Mouse (Mus musculus) stomach, embryonic 15.5 days (tissue): Measurements from ENCODE around the gene Gm4303. TPM values are rescaled to one million over a fixed set of nuclear protein-coding genes. Genes with fewer than 3 reads are reported as not detected.
"Not testable (repeated sequence)": the region's sequence is repeated elsewhere in the genome, so short reads cannot be mapped to it uniquely, and the experiment has no call there.

Experiments used
- ATAC-seq: fragments of 200-750 bp; cut with Nextera tagmentation; 2 replicates; pipeline ENCODE4 v1.8.0; 2017; ENCODE audit warnings: low read depth, moderate number of reproducible peaks, moderate TSS enrichment; ENCODE audit not compliant: insufficient read depth, low FRiP score
- H3K27ac ChIP-seq: fragments of 300-500 bp; sonication (generic); 2 replicates; pipeline ENCODE4 v1.5.1; 2015; ENCODE audit warnings: mild to moderate bottlenecking, inconsistent platforms
- H3K27me3 ChIP-seq: fragments of 300-500 bp; sonication (generic); replicated peaks from 2 replicates; pipeline ENCODE4 v1.6.1; 2015; ENCODE audit warnings: inconsistent platforms
- H3K36me3 ChIP-seq: fragments of 300-500 bp; sonication (generic); 2 replicates; pipeline ENCODE4 v1.6.1; 2015; ENCODE audit warnings: inconsistent platforms
- H3K4me1 ChIP-seq: fragments of 300-500 bp; sonication (generic); 2 replicates; pipeline ENCODE4 v1.6.1; 2015; ENCODE audit warnings: inconsistent platforms
- H3K4me2 ChIP-seq: fragments of 300-500 bp; sonication (generic); 2 replicates; pipeline ENCODE4 v1.6.1; 2015; ENCODE audit warnings: mild to moderate bottlenecking, inconsistent platforms
- H3K4me3 ChIP-seq: fragments of 300-500 bp; sonication (generic); replicated peaks from 2 replicates; pipeline ENCODE4 v1.5.1; 2015; ENCODE audit warnings: inconsistent platforms
- H3K9ac ChIP-seq: fragments of 300-500 bp; sonication (generic); 2 replicates; pipeline ENCODE4 v1.6.1; 2015; ENCODE audit warnings: inconsistent platforms
- H3K9me3 ChIP-seq: fragments of 300-500 bp; sonication (generic); 2 replicates; pipeline ENCODE4 v1.6.1; 2016; ENCODE audit warnings: inconsistent platforms
- WGBS: fragments of 180-500 bp; shearing (Covaris S2); methylation state at CpG from one replicate; pipeline ENCODE4 v1.1.7; 2015; 5-methylcytosine and 5-hydroxymethylcytosine counted together
- polyA plus RNA-seq: library from polyadenylated mRNA; unstranded; fragments of >200 nt; fragmentation: Nextera tagmentation; extraction: Ambion mirVana; gene quantifications from 2 replicates; pipeline ENCODE4 v1.2.1, GENCODE M21; 2015

Gm4303 gene
- not detected in 2 replicates for polyA plus RNA-seq

- not testable (repeated sequence) for H3K27ac ChIP-seq, ATAC-seq, H3K4me3 ChIP-seq, H3K36me3 ChIP-seq, H3K9ac ChIP-seq, H3K4me2 ChIP-seq, H3K4me1 ChIP-seq, H3K9me3 ChIP-seq, H3K27me3 ChIP-seq
- no CpG with 5 or more reads among the region's 3 CpGs for WGBS
Observed at GRCm38 (mm10) chr10:100345672-100346071, at the start of gene Gm4303. Gene Gm4303 (plus strand): TSS chr10:100345972.

- no peak for ATAC-seq
- Histone ChIP-seq H3K9me3 (no peaks in the 10 kb centered on the region), H3K4me3 (no peak overlapping the region), H3K4me1 (no peaks in the 10 kb centered on the region), H3K4me2 (no peak overlapping the region), H3K36me3 (no peaks in the 10 kb centered on the region), H3K27ac (no peak overlapping the region), H3K27me3 (no peaks in the 10 kb centered on the region), H3K9ac (no peak overlapping the region)
- WGBS, result 81% methylated on average over 2 of the region's 2 CpGs
Observed at GRCm38 (mm10) chr10:100296105-100296504, 49.7 kb upstream of the Gm4303 start.

GRCm38 (mm10) chr10:100300106-100300505 is 45.7 kb upstream of the Gm4303 start:
- not testable (repeated sequence) for H3K4me1 ChIP-seq, H3K4me2 ChIP-seq, H3K4me3 ChIP-seq, H3K9ac ChIP-seq, H3K27me3 ChIP-seq, H3K27ac ChIP-seq, H3K9me3 ChIP-seq, ATAC-seq, H3K36me3 ChIP-seq

- not testable (repeated sequence) for H3K4me3 ChIP-seq, H3K27me3 ChIP-seq, H3K9me3 ChIP-seq, H3K27ac ChIP-seq, H3K9ac ChIP-seq, ATAC-seq, H3K4me1 ChIP-seq, H3K36me3 ChIP-seq, H3K4me2 ChIP-seq
- WGBS, result no CpG with 5 or more reads among the region's 2 CpGs
Observed at GRCm38 (mm10) chr10:100335376-100335775, 10.4 kb upstream of the Gm4303 start, which contains the start of gene Gm4301. Gene Gm4301 (plus strand): TSS chr10:100335676.

- not testable (repeated sequence) for ATAC-seq, H3K9ac ChIP-seq
- no CpG with 5 or more reads among the region's 3 CpGs for WGBS
Observed at GRCm38 (mm10) chr10:100340536-100340935, 5.2 kb upstream of the Gm4303 start, which contains the start of gene Gm4302. Gene Gm4302 (plus strand): TSS chr10:100340836.

GRCm38 (mm10) chr10:100350793-100351192 is 5.0 kb downstream of the Gm4303 start, which contains the start of gene Gm4305:
Gene Gm4305 (plus strand): TSS chr10:100351093.
- H3K27ac ChIP-seq, H3K36me3 ChIP-seq, H3K4me2 ChIP-seq, ATAC-seq, H3K27me3 ChIP-seq, H3K4me1 ChIP-seq, H3K9me3 ChIP-seq, H3K9ac ChIP-seq, H3K4me3 ChIP-seq: not testable (repeated sequence)
- no CpG with 5 or more reads among the region's 3 CpGs for WGBS

More at GRCm38 (mm10) chr10:100340536-100340935, 5.2 kb upstream of the Gm4303 start, which contains the start of gene Gm4302:
- H3K4me1 ChIP-seq, H3K9me3 ChIP-seq, H3K4me3 ChIP-seq, H3K27ac ChIP-seq, H3K36me3 ChIP-seq, H3K4me2 ChIP-seq, H3K27me3 ChIP-seq: not testable (repeated sequence)

- not testable (repeated sequence) for H3K9ac ChIP-seq, ATAC-seq, H3K9me3 ChIP-seq, H3K36me3 ChIP-seq, H3K4me2 ChIP-seq, H3K4me3 ChIP-seq, H3K27me3 ChIP-seq, H3K4me1 ChIP-seq, H3K27ac ChIP-seq
- 52% methylated on average over 2 of the region's 2 CpGs for WGBS
Observed at GRCm38 (mm10) chr10:100356841-100357240, 11.1 kb downstream of the Gm4303 start.

GRCm38 (mm10) chr10:100361038-100361437 is 15.3 kb downstream of the Gm4303 start, which contains the start of gene Gm4307:
Gene Gm4307 (plus strand): TSS chr10:100361338.
- H3K4me3 ChIP-seq, H3K4me2 ChIP-seq, H3K36me3 ChIP-seq, H3K9ac ChIP-seq, H3K9me3 ChIP-seq, H3K4me1 ChIP-seq, H3K27ac ChIP-seq, H3K27me3 ChIP-seq, ATAC-seq: not testable (repeated sequence)
- no CpG with 5 or more reads among the region's 3 CpGs for WGBS

- not testable (repeated sequence) for H3K4me1 ChIP-seq, H3K36me3 ChIP-seq, H3K4me3 ChIP-seq, H3K9me3 ChIP-seq, H3K27ac ChIP-seq, H3K27me3 ChIP-seq, ATAC-seq, H3K4me2 ChIP-seq, H3K9ac ChIP-seq
- no CpG with 5 or more reads among the region's 2 CpGs for WGBS
Observed at GRCm38 (mm10) chr10:100382460-100382859, 36.7 kb downstream of the Gm4303 start, which contains the start of gene Gm4312. Gene Gm4312 (minus strand): TSS chr10:100382560.

Other genes starting within 250 kb of the Gm4303 start
- not detected in 2 replicates for gene Gm4301, start 10.3 kb upstream of the Gm4303 start, polyA plus RNA-seq
- not detected in 2 replicates for gene Gm4302, start 5.1 kb upstream of the Gm4303 start, polyA plus RNA-seq
- not detected in 2 replicates for gene Gm4305, start 5.1 kb downstream of the Gm4303 start, polyA plus RNA-seq
- gene Gm4307, start 15.4 kb downstream of the Gm4303 start, polyA plus RNA-seq, result not detected in 2 replicates
- gene Gm4312, start 36.6 kb downstream of the Gm4303 start, polyA plus RNA-seq, result not detected in 2 replicates
- gene Tmtc3, start 141.4 kb downstream of the Gm4303 start, polyA plus RNA-seq, result 22.2 and 22.5 TPM in 2 replicates
- gene Cep290, start 141.6 kb downstream of the Gm4303 start, polyA plus RNA-seq, result 5.2 and 6.0 TPM in 2 replicates
- 7.1 and 8.1 TPM in 2 replicates for gene 4930430F08Rik, start 244.5 kb downstream of the Gm4303 start, polyA plus RNA-seq
- not detected in 2 replicates for gene 1700017N19Rik, start 244.5 kb downstream of the Gm4303 start, polyA plus RNA-seq